Mouse (Mus musculus) forebrain, postnatal 0 days (tissue): Measurements from ENCODE around the gene Fnbp1. TPM values are rescaled to one million over a fixed set of nuclear protein-coding genes. Genes with fewer than 3 reads are reported as not detected.

Experiments
- ATAC-seq: fragments of 200-750 bp; cut with Nextera tagmentation; 2 replicates; pipeline ENCODE4 v1.8.0; 2017; ENCODE audit warnings: mild to moderate bottlenecking, moderate library complexity
- DNase-seq: peaks from one replicate; pipeline ENCODE4 v3.0.0-alpha.2; 2015
- H3K27ac ChIP-seq: fragments of 300-500 bp; sonication (generic); 2 replicates; pipeline ENCODE4 v1.5.1; 2014; ENCODE audit warnings: low read depth, mild to moderate bottlenecking, antibody characterized with exemption, low read length, moderate library complexity, mixed read lengths
- H3K27me3 ChIP-seq: fragments of 300-500 bp; sonication (generic); 2 replicates; pipeline ENCODE4 v1.6.1; 2014; ENCODE audit warnings: mild to moderate bottlenecking, low read length, mixed read lengths; ENCODE audit not compliant: insufficient read depth
- H3K36me3 ChIP-seq: fragments of 300-500 bp; sonication (generic); 2 replicates; pipeline ENCODE4 v1.6.1; 2014; ENCODE audit warnings: mild to moderate bottlenecking, moderate library complexity; ENCODE audit not compliant: insufficient read depth
- H3K4me1 ChIP-seq: fragments of 300-500 bp; sonication (generic); 2 replicates; pipeline ENCODE4 v1.6.1; 2014; ENCODE audit warnings: antibody characterized with exemption; ENCODE audit not compliant: insufficient read depth
- H3K4me2 ChIP-seq: fragments of 300-500 bp; sonication (generic); 2 replicates; pipeline ENCODE4 v1.6.1; 2014; ENCODE audit warnings: low read depth, mild to moderate bottlenecking, moderate library complexity
- H3K4me3 ChIP-seq: fragments of 300-500 bp; sonication (generic); 2 replicates; pipeline ENCODE4 v1.5.1; 2014; ENCODE audit warnings: low read depth, low read length, mixed read lengths
- H3K9ac ChIP-seq: fragments of 300-500 bp; sonication (generic); 2 replicates; pipeline ENCODE4 v1.6.1; 2014; ENCODE audit warnings: mild to moderate bottlenecking
- H3K9me3 ChIP-seq: fragments of 300-500 bp; sonication (generic); 2 replicates; pipeline ENCODE4 v1.6.1; 2016; ENCODE audit warnings: low read length
- CTCF ChIP-seq: sonication (generic); IDR thresholded peaks from 2 replicates; pipeline ENCODE4 v1.5.1; 2016; ENCODE audit warnings: antibody characterized with exemption, control low read depth, low read depth
- whole genome bisulfite sequencing: fragments of 180-500 bp; shearing (Covaris S2); extraction: QIAGEN DNeasy Blood & Tissue Kit; methylation state at CpG from one replicate; pipeline ENCODE4 v1.1.7; 2014; 5-methylcytosine and 5-hydroxymethylcytosine counted together
- polyA plus RNA-seq: library from polyadenylated mRNA; unstranded; fragments of >200 nt; fragmentation: Nextera tagmentation; extraction: Ambion mirVana; gene quantifications from 2 replicates; pipeline ENCODE4 v1.2.1, GENCODE M21; 2015
- total RNA-seq: library from RNA; depleted of rRNA; stranded (reverse); fragments of >200 nt; gene quantifications from 2 replicates; pipeline ENCODE4 v1.2.3, GENCODE M21; 2014

The Fnbp1 gene
- total and polyA plus RNA-seq, 2 experiments from 2014 or later = 13.3 to 20.1 TPM

GRCm38 (mm10) chr2:31060787-31061730 is 80.7 kb downstream of the Fnbp1 start:
- ATAC-seq (no peak), DNase-seq (no peak)
- Histone ChIP-seq H3K9ac (no peak overlapping the region), H3K4me3 (no peak overlapping the region), H3K27ac (no peak overlapping the region), H3K36me3 (peaks cover 26% of the 10 kb centered on the region), H3K4me2 (no peak overlapping the region), H3K9me3 (no peaks in the 10 kb centered on the region), H3K4me1 (no peaks in the 10 kb centered on the region), H3K27me3 (no peaks in the 10 kb centered on the region)
- no peak for TF ChIP-seq CTCF
- WGBS = 89% methylated on average over 28 of the region's 28 CpGs

GRCm38 (mm10) chr2:31060271-31060670 is 81.5 kb downstream of the Fnbp1 start:
- DNase-seq (no peak), ATAC-seq (no peak)
- Histone ChIP-seq H3K4me1 (no peaks in the 10 kb centered on the region), H3K4me2 (no peak overlapping the region), H3K4me3 (no peak overlapping the region), H3K27me3 (no peaks in the 10 kb centered on the region), H3K36me3 (peaks cover 33% of the 10 kb centered on the region), H3K9me3 (no peaks in the 10 kb centered on the region), H3K27ac (no peak overlapping the region), H3K9ac (no peak overlapping the region)
- no peak for TF ChIP-seq CTCF
- WGBS = 93% methylated on average over 1 of the region's 1 CpGs

GRCm38 (mm10) chr2:31058443-31058842 is 83.4 kb downstream of the Fnbp1 start:
- ATAC-seq = no peak
- H3K4me1 ChIP-seq = no peaks in the 10 kb centered on the region

GRCm38 (mm10) chr2:31057549-31058177 is 84.1 kb downstream of the Fnbp1 start:
- Histone ChIP-seq H3K4me3 (no peak overlapping the region), H3K4me2 (no peak overlapping the region), H3K9me3 (no peaks in the 10 kb centered on the region), H3K4me1 (no peaks in the 10 kb centered on the region), H3K27me3 (no peaks in the 10 kb centered on the region), H3K9ac (no peak overlapping the region), H3K27ac (no peak overlapping the region), H3K36me3 (peaks cover 52% of the 10 kb centered on the region)
- TF ChIP-seq CTCF = no peak
- ATAC-seq (no peak), DNase-seq (no peak)
- 43% methylated on average over 6 of the region's 6 CpGs for WGBS

More at GRCm38 (mm10) chr2:31058443-31058842, 83.4 kb downstream of the Fnbp1 start:
- Histone ChIP-seq H3K4me3 (no peak overlapping the region), H3K9me3 (no peaks in the 10 kb centered on the region), H3K4me2 (no peak overlapping the region), H3K27ac (no peak overlapping the region; the same call in 1 of the 2 replicates), H3K9ac (no peak overlapping the region), H3K36me3 (peaks cover 45% of the 10 kb centered on the region), H3K27me3 (no peaks in the 10 kb centered on the region)
- TF ChIP-seq CTCF = no peak
- 92% methylated on average over 4 of the region's 4 CpGs for WGBS
- DNase-seq = no peak

- Histone ChIP-seq H3K9ac (no peak overlapping the region), H3K4me2 (no peak overlapping the region), H3K27me3 (no peaks in the 10 kb centered on the region), H3K27ac (no peak overlapping the region), H3K36me3 (peaks cover 64% of the 10 kb centered on the region), H3K4me1 (no peaks in the 10 kb centered on the region), H3K4me3 (no peak overlapping the region), H3K9me3 (no peaks in the 10 kb centered on the region)
- peak; percentile 35; the same call in 1 of the 2 replicates for TF ChIP-seq CTCF
- no peak for ATAC-seq
- 99% methylated on average over 3 of the region's 3 CpGs for WGBS
- no peak for DNase-seq
Observed at GRCm38 (mm10) chr2:31056070-31056469, 85.7 kb downstream of the Fnbp1 start.

- Histone ChIP-seq H3K27me3 (no peaks in the 10 kb centered on the region), H3K4me1 (no peaks in the 10 kb centered on the region), H3K36me3 (peaks cover 64% of the 10 kb centered on the region), H3K4me2 (no peak overlapping the region), H3K9me3 (no peaks in the 10 kb centered on the region), H3K9ac (no peak overlapping the region), H3K4me3 (no peak overlapping the region), H3K27ac (no peak overlapping the region)
- no peak for TF ChIP-seq CTCF
- 91% methylated on average over 11 of the region's 11 CpGs for WGBS
- no peak for DNase-seq
- ATAC-seq = no peak
Observed at GRCm38 (mm10) chr2:31053851-31054340, 87.9 kb downstream of the Fnbp1 start.

- Histone ChIP-seq H3K36me3 (peaks cover 61% of the 10 kb centered on the region), H3K9ac (no peak overlapping the region), H3K4me2 (no peak overlapping the region), H3K9me3 (no peaks in the 10 kb centered on the region), H3K4me1 (no peaks in the 10 kb centered on the region), H3K4me3 (no peak overlapping the region), H3K27me3 (no peaks in the 10 kb centered on the region), H3K27ac (no peak overlapping the region)
- DNase-seq = no peak
- TF ChIP-seq CTCF = no peak
- WGBS = 93% methylated on average over 13 of the region's 13 CpGs
- no peak for ATAC-seq
Observed at GRCm38 (mm10) chr2:31053426-31053825, 88.4 kb downstream of the Fnbp1 start.
